Mouse (Mus musculus): ENCODE measurements around the gene Scamp3. TPM values are rescaled to one million over a fixed set of nuclear protein-coding genes. Genes with fewer than 3 reads are reported as not detected.
A peak's percentile ranks its signal among the peaks of the same experiment; 100 is the strongest.
"Not testable (repeated sequence)": the region's sequence is repeated elsewhere in the genome, so short reads cannot be mapped to it uniquely, and the experiment has no call there.

Gene Scamp3
- total RNA-seq, 4 experiments from 2014 or later: 35.7 to 40.0 (median 37.3) TPM

GRCm38 (mm10) chr3:89195979-89196877, 19.0 kb downstream of the Scamp3 start:
- peak; percentile 73 to 81 for DNase-seq (ENCODE audit: low spot score in 2 of 2)

GRCm38 (mm10) chr3:89199839-89200238, 22.6 kb downstream of the Scamp3 start:
- no peak for DNase-seq (ENCODE audit: low spot score in 2 of 2)

- peak; percentile 69 to 70 for DNase-seq (ENCODE audit: low spot score in 2 of 2)
Observed at GRCm38 (mm10) chr3:89202253-89203141, 25.2 kb downstream of the Scamp3 start, which contains the start of gene Gba. Gba (plus strand) TSS chr3:89202928.

GRCm38 (mm10) chr3:89203142-89203514, 25.9 kb downstream of the Scamp3 start:
- no peak for DNase-seq (ENCODE audit: low spot score in 2 of 2)

GRCm38 (mm10) chr3:89206079-89206478, 28.8 kb downstream of the Scamp3 start:
- DNase-seq (ENCODE audit: low spot score in 2 of 2): no peak

GRCm38 (mm10) chr3:89206695-89207094, 29.4 kb downstream of the Scamp3 start:
- no peak for DNase-seq (ENCODE audit: low spot score in 2 of 2)

GRCm38 (mm10) chr3:89208075-89208657, 30.9 kb downstream of the Scamp3 start:
- no peak for DNase-seq (ENCODE audit: low spot score in 2 of 2)

- DNase-seq (ENCODE audit: low spot score in 2 of 2): no peak
Observed at GRCm38 (mm10) chr3:89208736-89209135, 31.5 kb downstream of the Scamp3 start.

GRCm38 (mm10) chr3:89209731-89210130, 32.5 kb downstream of the Scamp3 start:
- no peak for DNase-seq (ENCODE audit: low spot score in 2 of 2)

GRCm38 (mm10) chr3:89210162-89210561, 32.9 kb downstream of the Scamp3 start:
- no peak for DNase-seq (ENCODE audit: low spot score in 2 of 2)

- no peak for DNase-seq (ENCODE audit: low spot score in 2 of 2)
Observed at GRCm38 (mm10) chr3:89210731-89211130, 33.5 kb downstream of the Scamp3 start.

GRCm38 (mm10) chr3:89213803-89214530, 36.7 kb downstream of the Scamp3 start:
- peak; percentile 87 to 91 for DNase-seq (ENCODE audit: low spot score in 2 of 2)

- DNase-seq (ENCODE audit: low spot score in 2 of 2): no peak
Observed at GRCm38 (mm10) chr3:89214681-89215411, 37.6 kb downstream of the Scamp3 start, which contains the start of gene Thbs3. Thbs3 (plus strand) TSS chr3:89215180.

GRCm38 (mm10) chr3:89215853-89216252, 38.6 kb downstream of the Scamp3 start:
- peak; percentile 78 to 82 for DNase-seq (ENCODE audit: low spot score in 2 of 2)

GRCm38 (mm10) chr3:89216407-89216806, 39.1 kb downstream of the Scamp3 start:
- DNase-seq (ENCODE audit: low spot score in 2 of 2): not testable (repeated sequence)

GRCm38 (mm10) chr3:89218271-89218670, 41.0 kb downstream of the Scamp3 start:
- no peak for DNase-seq (ENCODE audit: low spot score in 2 of 2)

GRCm38 (mm10) chr3:89219546-89219945, 42.3 kb downstream of the Scamp3 start:
- no peak for DNase-seq (ENCODE audit: low spot score in 2 of 2)

- no peak for DNase-seq (ENCODE audit: low spot score in 2 of 2)
Observed at GRCm38 (mm10) chr3:89221167-89221566, 43.9 kb downstream of the Scamp3 start.

GRCm38 (mm10) chr3:89224796-89225195, 47.5 kb downstream of the Scamp3 start:
- DNase-seq (ENCODE audit: low spot score in 2 of 2): no peak

- DNase-seq (ENCODE audit: low spot score in 2 of 2): no peak
Observed at GRCm38 (mm10) chr3:89225321-89225815, 48.1 kb downstream of the Scamp3 start.
